Mouse (Mus musculus): ENCODE results near the gene Brdt. TPM values are rescaled to one million over a fixed set of nuclear protein-coding genes. Genes with fewer than 3 reads are reported as not detected.

Gene Brdt
- total RNA-seq, 2 experiments from 2014 or later: 0.25 TPM; not detected in 1

DNA sequence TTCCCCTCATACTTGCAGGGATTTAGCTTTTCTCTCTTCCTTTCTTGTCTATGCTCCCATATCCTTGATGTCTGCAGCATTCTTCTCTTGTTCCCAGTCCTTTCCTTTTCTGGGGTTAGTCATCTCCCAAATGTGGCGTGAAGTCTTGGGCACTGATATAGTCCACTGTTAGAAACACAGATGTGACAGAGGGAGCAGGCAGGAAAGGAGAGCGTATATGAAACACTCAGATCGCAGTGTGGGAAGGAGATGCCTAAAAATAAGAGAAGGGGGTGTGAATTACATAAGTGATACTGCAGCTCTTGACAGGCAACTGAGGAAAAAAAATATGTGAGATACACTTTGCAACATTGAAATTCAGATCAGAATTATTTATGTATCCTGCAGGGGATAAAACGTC, 74.4 kb downstream of the Brdt start:
- no peak for ATAC-seq (ENCODE audit: poor library complexity, severe bottlenecking)

DNA sequence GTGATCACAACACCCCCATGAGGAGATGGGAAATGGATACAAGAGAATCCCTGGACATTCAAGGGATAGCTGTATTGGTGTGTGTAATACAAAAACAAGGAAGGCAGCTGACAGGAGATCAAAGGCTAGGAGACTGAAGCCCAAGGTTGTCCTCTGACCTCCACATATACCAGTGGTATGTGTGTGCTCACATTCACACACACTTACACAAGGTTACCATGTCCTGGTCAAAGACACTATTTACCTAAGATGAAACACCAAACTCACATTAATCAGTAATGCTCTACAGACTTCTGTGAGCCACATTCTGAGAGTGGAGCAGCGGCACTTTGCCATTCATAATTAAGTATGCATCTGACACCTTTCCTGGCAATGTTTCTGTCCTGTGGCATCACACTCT, 79.3 kb downstream of the Brdt start:
- no peak for ATAC-seq (ENCODE audit: poor library complexity, severe bottlenecking)

DNA sequence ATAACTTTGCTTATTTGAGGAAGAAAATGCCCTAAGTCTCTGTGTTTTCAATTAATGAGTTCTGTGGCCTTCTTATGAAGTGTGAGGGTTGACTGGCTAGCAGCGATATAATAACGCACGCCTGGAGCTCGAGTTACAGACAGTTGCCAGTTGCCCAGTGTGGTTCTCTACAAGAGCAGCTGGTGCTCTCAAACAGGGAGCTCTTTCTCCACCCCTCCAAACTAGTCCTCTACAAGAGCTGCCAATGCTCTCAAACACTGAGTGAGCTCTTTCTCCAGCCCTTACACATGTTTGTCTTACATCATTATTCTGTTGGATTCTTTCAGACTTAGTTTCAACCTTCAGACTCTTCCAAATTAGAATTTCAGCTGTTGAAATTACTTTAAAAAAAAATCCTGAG, 80.4 kb downstream of the Brdt start:
- ATAC-seq (ENCODE audit: poor library complexity, severe bottlenecking): no peak

DNA sequence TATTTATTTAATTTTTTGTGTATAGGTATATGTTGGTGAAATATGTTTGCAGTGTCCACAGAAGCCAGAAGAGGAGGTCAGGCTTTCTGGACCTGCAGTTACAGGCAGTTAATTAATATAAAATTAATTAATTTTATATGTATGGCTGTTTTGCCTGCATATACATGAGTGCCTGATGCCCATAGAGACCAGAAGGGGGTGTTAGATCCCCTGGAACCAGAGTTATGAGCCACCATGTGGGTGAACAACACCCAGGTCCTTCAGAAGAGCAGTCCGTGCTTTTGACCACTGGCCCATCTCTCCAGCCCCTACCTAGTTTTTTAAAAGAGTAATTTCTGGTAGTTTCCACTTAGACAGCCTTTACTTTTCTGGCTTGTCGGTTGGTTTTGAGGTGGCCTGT, 81.3 kb downstream of the Brdt start:
- no peak for ATAC-seq (ENCODE audit: poor library complexity, severe bottlenecking)

DNA sequence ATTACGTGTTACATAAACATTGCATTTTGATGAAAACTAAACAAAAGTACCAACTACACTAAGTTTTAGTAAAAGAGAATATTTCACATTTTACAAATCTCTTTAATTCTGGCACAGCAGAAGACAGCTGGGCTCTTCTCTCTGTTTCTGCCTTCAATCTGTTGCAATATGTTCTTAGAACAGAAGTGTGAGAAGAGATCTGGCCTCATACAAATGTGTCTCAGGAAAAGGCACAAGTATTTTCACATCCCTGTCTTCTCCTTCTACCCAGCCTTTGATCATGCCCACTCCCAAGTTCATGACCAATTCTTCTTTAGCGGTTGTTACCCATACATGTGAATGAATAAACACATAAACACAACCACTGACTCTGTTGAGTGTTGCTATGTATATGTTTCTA, 84.1 kb downstream of the Brdt start:
- ATAC-seq (ENCODE audit: poor library complexity, severe bottlenecking): no peak

DNA sequence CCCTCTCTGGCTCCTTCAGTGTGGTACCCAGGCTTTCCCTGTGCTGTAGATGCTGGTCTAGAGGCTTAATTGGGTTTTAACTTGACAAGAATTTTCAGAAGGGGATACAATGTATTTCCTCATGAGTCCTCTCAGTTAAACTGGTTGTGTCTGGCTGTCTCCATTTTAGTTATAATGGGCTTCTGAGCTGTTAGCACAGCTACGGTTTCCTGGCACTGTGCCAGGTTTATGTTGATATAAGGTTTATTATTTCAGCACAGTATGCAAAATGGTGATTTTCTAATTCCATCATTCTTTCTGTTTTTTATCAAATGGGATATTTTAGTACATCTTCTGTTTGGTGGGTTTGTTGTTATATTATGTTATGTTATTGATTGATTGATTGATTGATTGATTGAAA, 90.7 kb downstream of the Brdt start:
- ATAC-seq (ENCODE audit: poor library complexity, severe bottlenecking): no peak

DNA sequence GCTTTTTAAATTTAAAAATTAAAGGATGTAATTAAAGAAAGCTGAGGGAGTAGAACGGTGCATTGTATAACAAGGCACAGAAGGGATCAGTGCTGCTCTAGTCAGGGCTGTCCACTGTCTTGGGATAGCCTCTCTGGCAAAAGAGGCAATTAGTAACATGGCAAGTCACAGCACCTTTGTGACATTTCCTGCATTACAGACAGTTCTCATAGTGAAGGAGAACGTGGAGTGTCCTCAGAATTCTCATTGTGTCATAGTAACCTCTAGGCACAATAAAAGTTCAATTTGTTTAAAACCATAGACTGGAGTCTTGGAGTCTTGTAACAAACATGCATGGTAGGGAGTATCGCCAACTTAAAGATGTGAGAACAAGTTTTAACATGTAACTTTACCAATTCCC, 100.3 kb downstream of the Brdt start, which contains the start of gene Lpcat2b:
TSS of gene Lpcat2b (plus strand) at position 301 of the 400 bp plus-strand sequence.
- no peak for ATAC-seq (ENCODE audit: poor library complexity, severe bottlenecking)

DNA sequence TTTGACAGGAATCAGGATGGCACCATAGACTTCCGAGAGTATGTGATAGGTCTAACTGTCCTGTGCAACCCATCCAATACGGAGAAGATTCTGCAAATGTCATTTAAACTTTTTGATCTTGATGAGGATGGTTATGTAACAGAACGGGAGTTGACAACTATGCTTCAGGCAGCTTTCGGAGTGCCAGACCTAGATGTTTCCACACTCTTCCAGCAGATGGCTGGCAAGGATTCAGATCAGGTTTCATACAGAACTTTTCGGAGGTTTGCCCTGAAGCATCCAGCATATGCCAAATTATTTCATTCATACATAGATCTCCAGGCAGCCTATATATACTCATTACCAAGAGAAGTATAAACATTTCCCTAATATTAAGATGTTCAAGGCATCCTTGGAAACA, 103.0 kb downstream of the Brdt start:
- no peak for ATAC-seq (ENCODE audit: poor library complexity, severe bottlenecking)

DNA sequence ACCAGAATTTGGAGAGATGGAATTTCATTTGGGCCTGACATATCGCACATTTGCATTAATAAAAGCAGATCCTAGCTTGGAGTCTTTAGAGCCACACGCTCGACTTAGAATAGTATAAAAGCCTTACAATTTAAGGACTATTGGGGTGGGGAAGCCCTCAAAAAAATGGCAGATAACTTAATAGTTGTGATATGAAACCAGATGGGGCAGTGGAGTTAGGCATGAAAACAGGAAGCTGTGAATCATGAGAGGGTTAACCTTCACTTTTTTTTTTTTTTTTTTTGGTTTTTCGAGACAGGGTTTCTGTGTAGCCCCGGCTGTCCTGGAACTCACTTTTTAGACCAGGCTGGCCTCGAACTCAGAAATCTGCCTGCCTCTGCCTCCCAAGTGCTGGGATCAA, 105.2 kb downstream of the Brdt start:
- no peak for ATAC-seq (ENCODE audit: poor library complexity, severe bottlenecking)

Other genes with a start within 250 kb of the Brdt start
- 0.89 and 1.3 TPM in 2 replicates for gene Tgfbr3, start 41.5 kb upstream of the Brdt start, total RNA-seq (2015)
- gene Tgfbr3, start 41.5 kb upstream of the Brdt start, total RNA-seq (2017): 1.3 and 1.7 TPM in 2 replicates
- gene Ephx4, start 71.6 kb downstream of the Brdt start, total RNA-seq (2015): not detected in 2 replicates
- gene Ephx4, start 71.6 kb downstream of the Brdt start, total RNA-seq (2017): not detected in 2 replicates
- gene Lpcat2b, start 100.4 kb downstream of the Brdt start, total RNA-seq (2015): not detected in 2 replicates
- not detected in 2 replicates for gene Lpcat2b, start 100.4 kb downstream of the Brdt start, total RNA-seq (2017)
- 1.7 and 2.7 TPM in 2 replicates for gene Btbd8, start 106.8 kb downstream of the Brdt start, total RNA-seq (2015)
- 0.99 and 2.0 TPM in 2 replicates for gene Btbd8, start 106.8 kb downstream of the Brdt start, total RNA-seq (2017)
- not detected in 2 replicates for gene Gm42669, start 176.5 kb downstream of the Brdt start, total RNA-seq (2015)
- gene Gm42669, start 176.5 kb downstream of the Brdt start, total RNA-seq (2017): 0.04 TPM in 1 of 2 replicates, not detected in the other
- not detected in 2 replicates for gene 1700028K03Rik, start 203.6 kb downstream of the Brdt start, total RNA-seq (2015)
- gene 1700028K03Rik, start 203.6 kb downstream of the Brdt start, total RNA-seq (2017): not detected in 2 replicates

Measured in megakaryocyte, adult 5-6 weeks (primary cell).